Mouse (Mus musculus) forebrain, embryonic 13.5 days (tissue): Measurements from ENCODE around the gene Ints1. TPM values are rescaled to one million over a fixed set of nuclear protein-coding genes. Genes with fewer than 3 reads are reported as not detected.

Source experiments
- ATAC-seq: fragments of 200-750 bp; cut with Nextera tagmentation; 2 replicates; pipeline ENCODE4 v1.8.0; 2017
- H3K27ac ChIP-seq: fragments of 300-500 bp; sonication (generic); 2 replicates; pipeline ENCODE4 v1.5.1; 2015; ENCODE audit warnings: inconsistent platforms, mild to moderate bottlenecking, moderate library complexity
- H3K27me3 ChIP-seq: fragments of 300-500 bp; sonication (generic); 2 replicates; pipeline ENCODE4 v1.6.1; 2015; ENCODE audit warnings: mild to moderate bottlenecking, inconsistent platforms
- H3K36me3 ChIP-seq: fragments of 300-500 bp; sonication (generic); 2 replicates; pipeline ENCODE4 v1.6.1; 2015; ENCODE audit warnings: mild to moderate bottlenecking, inconsistent platforms; ENCODE audit not compliant: poor library complexity, severe bottlenecking
- H3K4me1 ChIP-seq: fragments of 300-500 bp; sonication (generic); 2 replicates; pipeline ENCODE4 v1.6.1; 2015; ENCODE audit warnings: inconsistent platforms
- H3K4me2 ChIP-seq: fragments of 300-500 bp; sonication (generic); 2 replicates; pipeline ENCODE4 v1.6.1; 2015; ENCODE audit warnings: inconsistent platforms, mild to moderate bottlenecking, moderate library complexity
- H3K4me3 ChIP-seq: fragments of 300-500 bp; sonication (generic); 2 replicates; pipeline ENCODE4 v1.5.1; 2015; ENCODE audit warnings: mild to moderate bottlenecking, inconsistent platforms
- H3K9ac ChIP-seq: fragments of 300-500 bp; sonication (generic); 2 replicates; pipeline ENCODE4 v1.6.1; 2015; ENCODE audit warnings: mild to moderate bottlenecking, inconsistent platforms
- H3K9me3 ChIP-seq: fragments of 300-500 bp; sonication (generic); replicated peaks from 2 replicates; pipeline ENCODE4 v1.6.1; 2016; ENCODE audit warnings: inconsistent platforms
- WGBS: fragments of 180-500 bp; shearing (Covaris S2); methylation state at CpG from one replicate; pipeline ENCODE4 v1.1.7; 2015; 5-methylcytosine and 5-hydroxymethylcytosine counted together
- polyA plus RNA-seq: library from polyadenylated mRNA; unstranded; fragments of >200 nt; fragmentation: Nextera tagmentation; extraction: Ambion mirVana; gene quantifications from 2 replicates; pipeline ENCODE4 v1.2.1, GENCODE M21; 2015

Ints1 gene
- polyA plus RNA-seq, 1 experiment from 2014 or later: 23.5 TPM

DNA sequence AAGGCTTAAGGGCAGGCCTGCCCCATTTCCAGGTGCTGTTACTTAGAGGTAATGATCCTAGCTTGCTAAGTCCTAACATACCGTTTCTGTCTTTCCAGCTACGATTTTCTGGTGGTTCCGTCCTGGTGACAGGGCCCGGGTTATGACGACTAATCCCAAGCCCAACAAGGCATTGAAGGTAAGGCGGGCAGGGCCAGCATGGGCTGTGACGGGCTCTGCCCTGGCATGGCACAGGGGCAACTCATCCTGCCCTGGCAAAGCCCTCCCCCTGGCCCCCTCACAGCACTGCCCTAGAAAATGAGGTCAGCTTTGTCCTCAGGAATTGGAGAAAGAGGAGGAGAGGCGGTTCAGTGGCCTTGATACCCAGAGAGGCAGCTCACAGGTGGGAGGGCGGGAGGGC lies 23.6 kb upstream of the Ints1 start:
- Histone ChIP-seq H3K9me3 (no peaks in the 10 kb centered on the region), H3K4me1 (peaks cover 57% of the 10 kb centered on the region), H3K36me3 (peaks cover 21% of the 10 kb centered on the region), H3K4me3 (no peak overlapping the region), H3K9ac (no peak overlapping the region; the same call in 1 of the 2 replicates), H3K4me2 (peak overlapping the region; percentile 68), H3K27me3 (no peaks in the 10 kb centered on the region), H3K27ac (no peak overlapping the region)
- 89% methylated on average over 9 of the region's 9 CpGs for WGBS
- ATAC-seq: no peak

DNA sequence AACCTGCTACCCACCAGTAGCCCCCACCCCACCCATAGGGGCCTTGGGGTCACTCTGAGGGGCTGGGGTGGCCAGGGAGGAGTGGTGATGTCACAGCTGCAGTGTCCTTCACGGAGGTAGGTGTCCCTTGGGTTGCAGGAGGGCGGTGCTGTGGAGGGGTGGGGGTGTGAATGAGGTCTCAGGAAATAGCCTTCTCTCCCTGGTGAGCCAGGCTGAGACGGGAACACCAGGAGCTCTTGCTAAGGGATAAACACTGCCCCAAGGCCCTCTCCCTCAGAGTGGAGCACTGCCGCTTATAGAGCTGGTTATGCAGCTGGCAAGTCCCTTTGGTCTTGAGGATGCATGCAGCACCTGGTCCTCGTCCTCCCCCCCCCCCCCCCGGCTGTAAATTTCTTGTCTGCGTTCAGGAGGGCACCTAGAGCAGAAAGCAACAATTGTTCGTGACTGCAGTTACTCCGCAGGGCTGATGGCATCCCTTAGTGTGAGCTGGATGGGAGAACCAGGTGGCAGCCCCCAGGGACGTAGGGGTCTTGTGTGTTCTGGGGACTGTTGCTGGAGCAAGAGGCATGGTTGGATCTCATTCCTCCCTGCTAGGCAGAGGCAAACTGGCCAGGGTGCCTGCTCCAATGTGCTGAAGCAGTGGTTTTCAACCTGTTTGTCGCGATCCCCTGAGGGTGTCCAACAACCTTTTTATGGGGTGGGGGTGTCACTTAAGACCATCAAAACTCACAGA lies 22.9 kb upstream of the Ints1 start:
- ATAC-seq: peak; percentile 3; the same call in 1 of the 2 replicates
- H3K27ac ChIP-seq: peak overlapping the region; percentile 95
- WGBS: 31% methylated on average over 12 of the region's 12 CpGs
- H3K27me3 ChIP-seq: no peaks in the 10 kb centered on the region
- H3K4me1 ChIP-seq: peaks cover 56% of the 10 kb centered on the region
- peak overlapping the region; percentile 68 for H3K4me2 ChIP-seq
- peaks cover 21% of the 10 kb centered on the region for H3K36me3 ChIP-seq
- H3K9ac ChIP-seq: peak overlapping the region; percentile 65
- peak overlapping the region; percentile 37 for H3K4me3 ChIP-seq
- no peaks in the 10 kb centered on the region for H3K9me3 ChIP-seq

DNA sequence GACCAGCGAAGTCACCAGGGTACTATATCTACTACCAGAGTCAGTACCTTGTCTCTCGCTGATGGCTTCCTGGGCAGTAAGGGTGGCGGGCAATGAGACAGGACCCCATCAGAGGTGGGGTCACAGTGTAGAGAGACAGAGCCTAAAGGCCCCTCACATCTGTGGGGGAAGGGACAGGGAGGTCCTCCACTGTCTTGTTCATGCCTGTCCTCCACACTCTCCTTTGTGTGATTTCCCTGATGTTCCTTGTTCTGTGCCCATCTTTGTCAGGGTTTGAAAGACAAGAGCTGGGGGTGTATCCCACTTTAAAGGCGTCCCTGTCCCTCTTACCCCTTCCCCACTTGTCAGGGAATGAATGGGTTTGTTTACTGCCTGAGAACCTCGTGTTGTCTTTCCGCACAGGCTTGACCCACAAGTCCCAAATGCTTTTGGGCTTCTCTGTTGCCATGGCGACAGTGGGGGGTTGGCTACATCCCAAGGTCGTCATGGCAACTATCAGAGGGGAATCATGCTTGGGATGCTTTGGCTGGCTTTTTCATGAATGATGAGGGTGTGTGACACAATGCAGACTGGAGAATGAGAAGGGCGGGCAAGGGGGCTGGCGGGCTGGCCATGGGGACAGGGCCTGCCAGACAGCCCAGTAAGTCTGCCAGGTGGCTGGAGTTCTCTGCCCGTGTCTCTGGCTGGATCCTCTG lies 22.1 kb upstream of the Ints1 start:
- peak; percentile 89 for ATAC-seq
- Histone ChIP-seq H3K27me3 (0 out of 2 replicates have a peak, but pooled peaks cover 2% of the 10 kb centered on the region), H3K4me1 (peaks cover 57% of the 10 kb centered on the region), H3K9ac (peak overlapping the region; percentile 65), H3K9me3 (no peaks in the 10 kb centered on the region), H3K36me3 (peaks cover 21% of the 10 kb centered on the region), H3K27ac (peak overlapping the region; percentile 95), H3K4me2 (peak overlapping the region; percentile 68), H3K4me3 (peak overlapping the region; percentile 37)
- WGBS: 22% methylated on average over 11 of the region's 11 CpGs

- peaks cover 21% of the 10 kb centered on the region for H3K36me3 ChIP-seq
- 16% methylated on average over 13 of the region's 13 CpGs for WGBS
- 0 out of 2 replicates have a peak, but pooled peaks cover 4% of the 10 kb centered on the region for H3K27me3 ChIP-seq
- peak overlapping the region; percentile 95 for H3K27ac ChIP-seq
- H3K4me3 ChIP-seq: 0 out of 2 replicates have a peak overlapping the region, but pooled peaks have one; percentile 37
- peak; percentile 25 for ATAC-seq
- peaks cover 64% of the 10 kb centered on the region for H3K4me1 ChIP-seq
- H3K9me3 ChIP-seq: no peaks in the 10 kb centered on the region
- peak overlapping the region; percentile 68 for H3K4me2 ChIP-seq
- H3K9ac ChIP-seq: peak overlapping the region; percentile 65
Observed at GRCm38 (mm10) chr5:139796900-139797299, 21.4 kb upstream of the Ints1 start.

GRCm38 (mm10) chr5:139796001-139796620 lies 20.6 kb upstream of the Ints1 start:
- WGBS: 77% methylated on average over 9 of the region's 9 CpGs
- Histone ChIP-seq H3K36me3 (peaks cover 17% of the 10 kb centered on the region), H3K4me1 (peaks cover 66% of the 10 kb centered on the region), H3K9ac (0 out of 2 replicates have a peak overlapping the region, but pooled peaks have one; percentile 6), H3K9me3 (no peaks in the 10 kb centered on the region), H3K4me2 (no peak overlapping the region), H3K27ac (peak overlapping the region; percentile 5; the same call in 1 of the 2 replicates), H3K4me3 (no peak overlapping the region), H3K27me3 (0 out of 2 replicates have a peak, but pooled peaks cover 4% of the 10 kb centered on the region)
- ATAC-seq: no peak

GRCm38 (mm10) chr5:139794938-139795337 lies 19.5 kb upstream of the Ints1 start:
- Histone ChIP-seq H3K9ac (no peak overlapping the region), H3K9me3 (no peaks in the 10 kb centered on the region), H3K27ac (no peak overlapping the region), H3K4me3 (no peak overlapping the region), H3K27me3 (0 out of 2 replicates have a peak, but pooled peaks cover 4% of the 10 kb centered on the region), H3K36me3 (peaks cover 6% of the 10 kb centered on the region), H3K4me1 (peaks cover 66% of the 10 kb centered on the region), H3K4me2 (no peak overlapping the region)
- WGBS: 77% methylated on average over 10 of the region's 10 CpGs
- no peak for ATAC-seq

DNA sequence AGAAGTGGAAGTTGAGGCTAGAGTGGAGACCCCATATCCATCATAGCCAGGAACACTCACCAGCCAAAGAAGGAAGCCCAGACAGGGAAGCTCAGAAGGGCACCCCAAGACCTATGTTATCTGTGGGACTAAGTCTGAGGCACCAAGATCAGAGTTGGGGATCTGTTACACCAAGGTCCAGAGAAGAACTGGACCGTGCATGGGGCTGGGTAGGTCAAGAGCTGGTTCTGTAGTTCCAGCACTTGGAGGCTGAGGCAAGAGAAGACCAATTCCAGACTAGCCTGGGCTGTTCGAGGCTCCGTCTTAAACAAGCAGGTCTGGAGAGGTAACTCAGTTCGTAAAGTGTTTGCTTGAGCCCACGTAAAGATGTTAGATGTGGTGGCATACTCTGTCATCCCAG lies 18.7 kb upstream of the Ints1 start:
- Histone ChIP-seq H3K4me3 (no peak overlapping the region), H3K27ac (no peak overlapping the region), H3K4me2 (no peak overlapping the region), H3K9me3 (no peaks in the 10 kb centered on the region), H3K27me3 (0 out of 2 replicates have a peak, but pooled peaks cover 7% of the 10 kb centered on the region), H3K4me1 (peaks cover 62% of the 10 kb centered on the region), H3K9ac (no peak overlapping the region), H3K36me3 (no peaks in the 10 kb centered on the region)
- WGBS: 94% methylated on average over 5 of the region's 5 CpGs
- ATAC-seq: no peak

DNA sequence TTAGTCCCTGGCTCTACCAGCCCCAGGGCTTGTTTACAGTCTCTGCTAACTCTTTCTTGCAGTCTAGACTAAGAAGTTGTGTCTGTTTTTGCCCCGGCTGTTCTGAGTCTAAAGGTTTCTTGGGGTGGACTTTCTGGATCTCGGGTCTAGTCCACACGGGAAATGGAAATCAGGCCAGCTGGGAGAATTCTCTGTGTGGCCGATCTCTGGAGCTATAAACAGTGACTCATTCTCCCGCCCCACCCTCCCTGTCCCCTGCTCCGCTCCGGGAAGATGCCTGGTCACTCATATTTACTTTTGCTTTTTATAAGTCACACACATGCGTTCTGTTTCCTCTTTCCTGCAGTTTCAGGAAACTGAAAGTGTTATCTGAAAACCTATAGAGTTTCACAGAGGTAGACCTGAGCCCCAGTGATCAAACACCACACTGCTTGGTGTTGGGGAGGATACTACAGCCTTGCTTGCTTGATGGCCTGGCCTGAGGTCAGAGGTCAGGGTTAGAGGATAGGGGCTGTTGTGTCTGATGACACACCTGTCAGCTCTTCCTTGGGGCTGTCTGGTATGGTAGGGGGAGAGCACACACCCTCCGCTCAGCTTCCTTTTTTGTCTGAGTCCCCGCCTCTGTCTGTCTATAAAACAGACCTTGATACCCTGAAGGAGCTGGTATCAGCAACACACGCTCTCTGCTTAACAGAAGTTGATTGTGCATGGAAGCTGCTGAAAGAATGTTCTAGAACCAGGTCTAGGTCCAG lies 18.0 kb upstream of the Ints1 start:
- ATAC-seq: no peak
- Histone ChIP-seq H3K4me2 (peak overlapping the region; percentile 95), H3K4me1 (peaks cover 56% of the 10 kb centered on the region), H3K4me3 (no peak overlapping the region), H3K9ac (no peak overlapping the region; the same call in 1 of the 2 replicates), H3K36me3 (no peaks in the 10 kb centered on the region), H3K9me3 (no peaks in the 10 kb centered on the region), H3K27ac (no peak overlapping the region), H3K27me3 (0 out of 2 replicates have a peak, but pooled peaks cover 7% of the 10 kb centered on the region)
- 80% methylated on average over 11 of the region's 11 CpGs for WGBS

DNA sequence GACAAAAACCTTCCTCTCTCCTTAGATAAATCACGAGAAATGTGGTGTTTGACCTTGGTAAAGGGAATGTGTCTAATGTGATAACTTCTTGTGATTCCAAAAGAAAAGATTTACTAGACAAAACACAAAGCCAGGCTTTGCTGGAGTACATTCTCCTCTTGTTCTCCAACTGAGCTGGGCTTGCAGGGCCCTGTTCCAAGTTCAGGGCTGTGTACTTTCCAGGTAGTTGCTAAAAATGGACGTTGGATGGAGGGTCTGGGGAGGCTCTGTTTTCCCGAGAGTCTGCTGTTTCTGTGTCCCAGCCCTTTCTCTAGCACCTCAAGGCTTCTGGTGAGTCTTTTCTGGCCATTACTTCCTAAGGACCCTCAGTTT lies 17.5 kb upstream of the Ints1 start:
- H3K9ac ChIP-seq: no peak overlapping the region; the same call in 1 of the 2 replicates
- peak overlapping the region; percentile 95 for H3K4me2 ChIP-seq
- peaks cover 50% of the 10 kb centered on the region for H3K4me1 ChIP-seq
- 78% methylated on average over 3 of the region's 3 CpGs for WGBS
- peak overlapping the region; percentile 72; the same call in 1 of the 2 replicates for H3K4me3 ChIP-seq
- no peak for ATAC-seq
- H3K9me3 ChIP-seq: no peaks in the 10 kb centered on the region
- H3K27me3 ChIP-seq: 0 out of 2 replicates have a peak, but pooled peaks cover 7% of the 10 kb centered on the region
- H3K27ac ChIP-seq: no peak overlapping the region
- no peaks in the 10 kb centered on the region for H3K36me3 ChIP-seq

GRCm38 (mm10) chr5:139792159-139792775 lies 16.8 kb upstream of the Ints1 start:
- peak overlapping the region; percentile 95 for H3K4me2 ChIP-seq
- no peaks in the 10 kb centered on the region for H3K36me3 ChIP-seq
- WGBS: 21% methylated on average over 11 of the region's 11 CpGs
- ATAC-seq: no peak
- H3K4me1 ChIP-seq: peaks cover 43% of the 10 kb centered on the region
- H3K9me3 ChIP-seq: no peaks in the 10 kb centered on the region
- peak overlapping the region; percentile 72 for H3K4me3 ChIP-seq
- H3K27ac ChIP-seq: no peak overlapping the region
- 0 out of 2 replicates have a peak, but pooled peaks cover 7% of the 10 kb centered on the region for H3K27me3 ChIP-seq
- peak overlapping the region; percentile 78 for H3K9ac ChIP-seq
